Mouse (Mus musculus) hematopoietic stem cell, adult 5-6 weeks (primary cell): ENCODE measurements at regions not wholly inside any gene's neighbourhood (a gene's known extent, or its start where the extent isn't known, plus 50 kb on each side); places are given as distances from the start of the nearest gene placed in this dataset.
"Not testable (repeated sequence)": the region's sequence is repeated elsewhere in the genome, so short reads cannot be mapped to it uniquely, and the experiment has no call there.

Experiments used
- ATAC-seq, 2 experiments: fragments of 125-278 bp in 1 of 2; replicated peaks in 1 of 2; 2 replicates each; pipeline ENCODE4 v1.8.0; 2016 to 2017; ENCODE audit warnings: inconsistent platforms in 2 of 2, mild to moderate bottlenecking in 2 of 2, moderate number of reproducible peaks in 2 of 2, low read depth in 1 of 2, moderate TSS enrichment in 1 of 2; ENCODE audit not compliant: low FRiP score in 2 of 2, poor library complexity in 2 of 2, severe bottlenecking in 2 of 2, insufficient read depth in 1 of 2, low TSS enrichment in 1 of 2

DNA sequence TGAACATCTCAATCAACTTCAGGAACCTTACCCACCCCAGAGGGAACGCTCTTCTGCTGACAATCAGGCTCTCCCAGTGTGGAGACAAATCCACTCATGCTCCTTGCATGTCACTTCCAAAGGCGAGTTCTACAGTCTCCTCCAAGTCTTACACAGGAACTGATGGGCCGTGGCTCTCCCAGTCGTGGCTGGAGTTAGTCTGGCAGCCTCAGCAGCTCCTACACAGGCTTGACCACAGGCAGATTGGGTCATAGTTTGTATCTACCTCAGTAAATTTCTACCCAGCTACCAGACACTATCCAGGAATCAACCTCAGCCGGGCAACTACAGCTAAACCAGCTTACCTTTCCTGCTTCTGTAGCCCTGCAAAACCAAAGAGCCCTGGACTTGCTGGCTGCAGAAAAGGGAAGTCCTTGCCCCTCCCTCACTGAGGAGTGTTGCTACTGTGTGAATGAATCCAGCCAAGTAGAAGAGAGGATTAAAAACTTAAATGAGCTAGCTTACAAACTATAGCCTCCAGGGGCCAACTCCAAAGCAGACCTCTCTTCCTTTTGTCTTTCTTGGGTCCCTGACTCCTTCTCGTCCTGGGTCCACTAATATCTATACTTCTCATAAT is 978.5 kb downstream of the 4930447A16Rik start:
- peak; percentile 64 to 77 for ATAC-seq

DNA sequence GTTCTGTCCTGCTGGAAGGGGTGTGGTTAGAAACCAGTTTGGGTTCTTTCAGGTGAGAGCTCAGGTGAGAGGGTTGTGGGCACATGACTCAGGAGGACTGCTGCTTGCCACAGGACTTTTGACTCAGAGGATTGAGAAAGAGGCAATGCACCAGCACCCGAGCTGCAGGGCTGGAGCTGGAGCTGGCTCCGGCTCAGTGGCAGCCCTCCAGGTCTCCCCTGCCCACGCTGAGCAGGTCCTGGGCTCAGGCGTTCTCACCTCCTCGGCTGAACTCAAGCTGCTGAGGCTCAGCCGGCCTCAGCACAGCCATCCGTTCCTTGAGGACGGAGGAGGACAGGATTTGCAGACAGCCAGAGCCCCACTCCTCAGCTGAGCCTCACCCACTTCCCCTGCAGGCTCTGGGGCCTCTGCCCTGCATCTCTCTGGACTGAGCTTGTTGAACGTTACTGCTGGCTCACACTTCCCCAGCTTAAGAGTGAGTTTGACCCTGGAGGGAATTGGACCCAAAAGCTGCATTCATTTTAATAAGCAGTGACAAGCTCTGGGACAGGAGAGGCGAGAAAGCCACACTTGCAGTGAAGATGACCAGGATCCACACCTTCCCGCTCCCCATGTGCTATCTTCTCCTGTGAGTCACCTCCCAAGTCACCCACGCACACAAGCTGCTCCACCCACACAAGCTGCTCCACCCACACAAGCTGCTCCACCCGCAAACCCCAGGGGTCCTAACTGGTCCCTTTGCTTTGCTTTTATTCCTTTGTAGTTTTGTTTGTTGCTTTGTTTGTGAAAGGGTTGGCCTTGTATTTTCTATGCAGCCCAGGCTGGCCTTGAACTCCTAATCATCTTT is 981.0 kb downstream of the 4930447A16Rik start:
- ATAC-seq = peak; percentile 42 to 67; a peak in 1 of 4 replicates

DNA sequence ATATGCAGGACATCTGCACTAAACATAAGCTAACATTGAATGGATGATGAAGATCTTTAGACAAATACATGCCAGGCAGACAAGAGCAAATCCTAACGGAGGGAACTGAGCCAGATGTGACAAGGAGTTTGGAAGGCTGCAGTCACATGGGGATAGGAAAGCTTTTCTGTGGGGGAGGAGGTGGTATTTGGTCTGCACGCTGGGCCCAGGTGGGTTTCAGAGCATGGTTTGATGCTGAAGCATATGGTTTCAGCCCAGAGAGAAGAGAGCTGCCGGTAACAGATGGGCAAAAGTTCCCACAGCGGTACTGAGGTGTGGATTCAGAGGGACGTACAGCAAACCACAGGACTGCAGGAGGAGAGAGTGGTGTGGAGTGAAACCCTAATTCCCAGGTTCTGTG is 982.1 kb downstream of the 4930447A16Rik start:
- ATAC-seq = no peak

DNA sequence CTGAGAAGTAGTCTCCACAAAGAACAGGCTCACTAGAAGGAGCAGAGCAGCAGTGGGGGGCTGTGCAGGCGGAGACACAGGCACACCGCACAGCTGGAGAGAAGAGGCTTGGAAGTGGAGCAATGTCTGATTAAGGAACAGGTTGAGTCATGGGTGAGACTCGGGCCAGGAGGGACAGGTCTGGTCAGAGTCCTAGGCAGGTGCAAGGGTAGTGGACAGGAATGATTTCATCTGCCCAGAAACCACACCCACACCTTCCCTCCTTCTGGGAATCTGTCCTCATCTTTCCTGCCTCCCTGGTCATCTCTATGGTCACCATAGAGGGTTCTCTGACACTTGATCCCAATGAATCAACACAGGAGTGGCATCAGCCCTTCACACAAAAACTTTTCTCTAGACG is 983.8 kb downstream of the 4930447A16Rik start:
- no peak for ATAC-seq

DNA sequence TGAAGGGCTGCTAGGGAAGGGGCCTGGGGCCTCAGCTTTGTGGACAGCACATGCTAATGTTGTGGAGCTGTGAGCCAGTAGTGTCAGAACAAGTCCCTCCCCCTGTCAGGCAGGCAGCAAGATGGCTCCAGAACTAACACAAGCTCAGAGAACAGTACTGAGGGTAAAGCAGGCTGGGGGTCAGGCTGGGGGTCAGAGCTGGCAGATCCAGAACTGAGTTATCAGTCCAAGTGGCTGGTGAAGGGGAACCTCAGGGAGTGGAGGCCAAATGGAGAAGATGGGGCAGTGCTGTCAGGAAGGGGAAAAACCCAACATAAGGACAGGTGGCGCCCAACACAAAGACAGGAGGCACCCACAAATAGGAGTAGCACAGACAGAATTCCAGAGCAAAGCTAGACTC is 985.1 kb downstream of the 4930447A16Rik start:
- ATAC-seq = no peak

DNA sequence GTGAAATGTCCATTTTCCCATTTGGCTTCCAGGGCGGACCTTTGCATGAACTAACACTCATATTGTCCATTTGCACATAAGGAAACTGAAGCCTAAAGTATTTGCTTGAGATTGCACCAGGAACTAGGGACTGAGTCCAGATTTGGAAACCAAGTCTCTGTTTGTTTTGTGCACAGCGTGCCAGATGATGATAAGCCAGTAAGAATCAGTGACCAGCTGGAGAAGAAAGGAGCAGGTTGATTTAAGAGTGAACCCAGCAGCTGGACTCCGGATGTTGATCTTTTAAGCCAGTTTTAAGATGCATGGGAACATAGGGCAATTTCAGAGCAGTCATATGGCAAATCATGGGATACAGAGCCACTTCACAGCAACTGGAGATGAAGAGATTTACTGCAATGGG is 987.1 kb downstream of the 4930447A16Rik start:
- no peak for ATAC-seq

DNA sequence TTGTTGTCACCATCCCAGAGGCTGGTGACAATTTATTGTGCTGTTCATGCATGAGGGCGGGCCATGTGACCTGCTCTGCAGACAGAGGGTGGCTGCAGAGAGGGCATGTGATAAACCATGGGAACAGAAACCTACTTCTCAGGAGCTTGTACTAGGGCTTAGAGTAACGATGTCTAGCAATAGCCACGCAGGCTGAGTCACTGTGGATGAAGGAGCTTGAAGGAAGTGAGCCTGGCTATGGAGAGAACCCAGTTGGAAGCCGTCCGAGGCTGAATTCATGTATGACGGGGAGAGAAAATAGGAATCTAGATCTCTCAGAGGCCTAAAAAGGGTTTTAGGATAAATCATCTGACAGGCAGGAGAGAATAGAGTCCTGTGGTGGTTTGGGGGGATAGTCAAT is 988.0 kb downstream of the 4930447A16Rik start:
- 0 out of 4 replicates have a peak, but pooled peaks of 1 of the 2 experiments have one; percentile 17 for ATAC-seq

DNA sequence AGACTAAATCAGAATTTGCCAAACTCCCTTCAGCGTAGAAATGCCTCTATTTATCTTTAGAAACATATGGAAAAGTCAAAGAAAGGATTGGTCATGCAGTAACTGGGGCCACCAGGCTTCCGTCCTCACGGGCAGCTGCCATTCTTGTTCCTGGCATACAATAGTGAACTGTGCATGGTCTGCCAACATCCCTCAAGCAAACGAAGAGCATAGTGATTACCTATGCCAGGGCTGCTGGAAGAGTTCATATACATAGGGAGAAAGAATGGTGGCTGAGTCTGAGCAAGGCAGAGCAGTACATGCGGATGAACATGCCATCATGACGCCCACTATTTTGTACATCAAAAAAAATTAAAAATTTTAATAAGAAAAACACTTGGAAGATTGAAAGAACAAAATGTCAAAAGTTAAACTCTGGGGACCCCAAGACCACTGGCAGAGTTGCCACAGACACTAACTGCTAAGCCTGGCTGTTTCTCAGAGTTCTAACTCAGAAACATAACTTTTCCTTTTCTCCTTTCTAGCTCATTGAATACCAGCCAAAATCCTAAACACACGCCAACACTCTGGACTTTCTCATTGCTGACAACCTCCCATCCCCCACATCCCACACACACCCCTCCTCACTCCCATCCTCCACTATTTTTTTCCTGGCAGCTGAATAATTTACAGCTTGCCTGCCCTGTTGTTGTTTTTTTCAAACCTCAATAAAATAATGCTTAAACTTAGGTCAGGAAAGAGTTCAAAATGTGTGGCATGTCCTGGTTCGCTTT is 989.1 kb downstream of the 4930447A16Rik start:
- no peak for ATAC-seq

DNA sequence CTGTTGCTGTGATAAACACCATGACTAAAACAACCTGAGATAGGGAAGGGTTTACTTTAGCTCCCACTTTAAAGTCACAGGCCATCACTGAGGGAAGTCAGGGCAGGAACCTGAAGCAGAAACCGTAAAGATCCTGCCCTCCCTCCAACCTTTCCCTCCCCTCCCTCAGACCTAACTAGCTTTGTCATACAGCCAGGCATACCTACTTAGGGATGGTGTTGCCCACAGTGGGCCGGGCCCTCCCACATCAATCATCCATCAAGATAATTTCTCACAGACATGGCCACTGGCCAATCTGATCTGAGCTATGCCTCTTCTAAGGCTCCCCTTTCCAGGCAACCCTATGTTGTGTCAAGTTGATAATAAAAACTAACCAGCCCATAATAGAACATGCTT is 989.7 kb downstream of the 4930447A16Rik start:
- no peak for ATAC-seq

DNA sequence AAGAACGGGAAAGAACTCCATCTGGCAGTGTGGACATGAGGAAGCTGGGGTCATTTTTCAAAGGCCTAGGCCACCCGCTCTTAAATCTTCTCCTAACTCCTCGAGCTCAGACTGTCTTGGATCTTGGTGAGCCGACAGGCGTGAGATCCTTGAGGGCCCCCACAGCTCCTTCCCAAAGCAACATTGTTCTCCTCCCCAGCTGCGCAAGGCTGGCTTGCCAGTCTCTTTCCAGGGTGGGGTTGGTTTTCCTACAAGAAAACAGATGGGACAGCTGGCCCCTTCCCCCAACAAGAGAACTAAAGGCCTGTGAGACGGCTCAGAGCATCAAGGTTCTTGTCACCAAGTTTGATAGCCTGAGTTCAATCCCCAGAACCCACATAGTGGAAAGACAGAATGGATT is 994.3 kb downstream of the 4930447A16Rik start:
- no peak for ATAC-seq

DNA sequence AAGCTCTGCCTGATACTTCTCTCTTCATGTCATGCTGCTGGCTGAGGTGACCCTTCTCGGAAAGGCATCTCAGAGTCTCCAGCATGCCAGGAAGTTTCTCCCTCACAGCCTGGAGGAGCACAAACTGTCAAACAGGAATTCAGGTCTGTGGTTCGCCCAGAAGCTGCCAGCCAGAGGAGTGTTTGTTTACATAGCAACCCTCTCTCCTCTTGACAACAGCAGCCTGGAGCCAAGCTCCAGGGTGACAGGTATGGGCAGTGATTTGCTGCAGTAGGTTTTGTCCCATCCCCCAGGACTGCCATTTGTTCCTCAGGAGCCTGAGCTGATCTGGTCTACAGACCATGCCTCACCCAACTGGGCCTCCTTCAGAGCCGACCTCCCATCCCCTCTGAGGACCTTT is 995.4 kb downstream of the 4930447A16Rik start:
- ATAC-seq = peak; percentile 48 to 83; a peak in 3 of 4 replicates

DNA sequence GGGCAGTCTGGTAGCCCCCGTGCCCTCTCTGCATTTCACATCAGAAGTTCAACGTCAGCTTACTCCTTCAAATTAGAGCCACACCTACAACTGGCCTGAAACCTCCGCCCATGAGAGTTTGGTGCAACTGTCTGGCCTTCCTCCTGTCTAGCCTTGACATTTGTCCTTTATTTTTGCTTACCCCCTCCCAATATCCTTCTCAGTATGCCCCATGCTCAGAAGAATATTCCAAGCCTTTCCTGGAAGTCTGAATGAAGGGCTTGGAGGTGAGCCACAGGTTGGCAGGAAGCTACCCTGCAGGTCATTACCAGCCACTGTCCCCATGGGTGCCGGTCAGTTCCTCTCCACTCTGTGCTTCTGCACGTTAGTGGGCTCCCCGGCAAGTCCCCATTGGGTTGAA is 997.4 kb downstream of the 4930447A16Rik start:
- ATAC-seq = no peak

DNA sequence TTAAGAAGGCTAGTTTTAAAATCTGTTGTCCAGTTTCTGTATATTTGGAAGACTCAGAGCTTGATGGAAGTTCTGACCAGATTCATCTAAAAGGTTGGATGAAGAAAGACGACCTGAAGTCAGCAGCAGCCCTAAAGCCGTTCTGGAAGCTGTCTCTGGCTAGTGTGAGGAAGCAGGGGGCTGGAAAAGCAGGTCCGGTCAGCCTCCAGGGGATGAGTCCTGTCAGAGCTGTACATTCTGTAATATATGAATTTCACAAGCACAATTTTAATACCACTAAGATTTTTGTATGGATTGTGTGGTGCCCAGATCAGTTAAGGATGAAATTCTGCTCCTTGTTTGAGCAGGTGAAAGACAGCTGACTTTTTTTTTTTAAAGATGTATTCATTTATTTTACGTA is 1000.2 kb downstream of the 4930447A16Rik start:
- no peak for ATAC-seq

DNA sequence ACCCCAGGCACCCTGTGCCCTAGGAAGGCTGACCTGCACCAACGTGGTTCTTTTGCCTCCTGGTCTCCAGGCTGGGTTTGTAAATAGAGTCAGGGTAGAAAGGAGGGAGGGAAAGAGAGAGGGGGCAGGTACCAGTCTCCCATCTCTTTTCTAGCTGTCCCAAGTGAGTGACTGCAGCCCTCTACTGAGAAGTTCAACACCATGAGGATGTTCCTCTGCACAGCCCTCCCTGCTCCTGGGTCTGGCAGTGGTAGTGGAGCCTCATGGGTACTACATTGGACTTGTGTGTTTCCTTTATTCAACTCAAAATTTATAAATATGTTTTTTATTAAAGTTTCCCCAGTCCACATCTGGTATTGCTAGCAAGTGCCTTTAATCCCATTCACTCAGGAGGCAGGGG is 1002.6 kb downstream of the 4930447A16Rik start:
- no peak for ATAC-seq

DNA sequence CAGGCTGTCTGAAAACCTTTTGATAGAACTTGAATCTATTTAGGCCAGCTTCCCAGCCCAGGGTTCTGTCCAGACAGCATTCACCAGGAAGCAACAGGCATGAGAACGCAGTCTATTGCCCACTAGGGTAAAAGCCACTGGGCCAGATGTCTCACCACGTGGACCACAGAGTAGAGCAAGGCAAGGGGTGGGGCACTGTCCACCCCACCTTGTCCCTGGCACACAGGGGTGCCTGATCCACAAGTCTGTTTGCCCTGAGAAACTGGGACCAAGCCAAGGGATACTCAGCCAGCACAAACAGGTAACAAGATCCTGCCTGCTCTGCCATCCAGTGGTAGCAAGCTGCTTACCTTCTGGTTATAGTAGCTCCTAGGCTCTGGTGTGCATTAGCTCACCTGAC is 1006.3 kb downstream of the 4930447A16Rik start:
- peak in 1 of 2 experiments; percentile 27; a peak in 2 of 4 replicates for ATAC-seq

DNA sequence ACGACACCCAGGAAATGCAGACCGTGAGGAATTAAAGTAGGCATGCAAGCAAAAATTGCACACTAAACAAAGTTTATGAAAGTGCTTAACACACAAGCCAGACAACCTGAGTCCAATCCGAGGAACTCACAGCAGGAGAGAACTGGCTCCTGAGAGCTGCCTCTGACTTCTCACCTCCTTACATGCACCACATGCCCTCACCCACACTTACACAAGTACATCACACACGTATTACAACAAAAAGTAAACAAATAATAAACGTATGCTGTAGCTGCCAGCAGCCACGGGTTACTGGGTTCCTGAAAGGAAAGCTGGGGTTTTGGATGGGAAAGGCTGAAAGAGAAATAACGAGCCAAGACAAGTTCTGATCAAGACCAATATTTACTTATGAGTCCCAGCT is 1008.0 kb downstream of the 4930447A16Rik start:
- ATAC-seq = no peak

DNA sequence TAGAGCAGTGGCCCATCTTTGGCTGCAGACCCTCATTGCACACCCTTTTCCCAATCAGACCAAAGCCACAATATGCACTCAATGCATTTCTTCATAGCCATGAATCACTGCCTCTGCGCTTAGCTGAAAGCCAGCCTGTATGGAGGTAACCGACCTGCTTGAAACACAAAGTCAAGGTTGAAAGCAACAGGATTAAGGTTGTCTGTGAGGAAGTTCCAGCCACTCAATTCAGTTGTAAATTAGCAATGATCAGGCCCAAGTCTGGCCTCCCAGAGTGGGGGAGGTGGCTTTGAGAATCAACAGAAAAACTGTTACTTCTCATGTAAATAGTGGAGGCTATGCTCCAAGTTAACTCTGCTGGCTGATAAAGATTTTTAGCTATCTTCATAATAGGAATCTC is 1008.9 kb downstream of the 4930447A16Rik start:
- not testable (repeated sequence) for ATAC-seq
